Mouse (Mus musculus) gastrocnemius, adult 18-20 months (tissue): ENCODE measurements around the gene Rgl2. TPM values are rescaled to one million over a fixed set of nuclear protein-coding genes. Genes with fewer than 3 reads are reported as not detected.

Source experiments
- DNase-seq: peaks from one replicate; pipeline ENCODE4 v3.0.0; 2021; ENCODE audit warnings: low spot score
- total RNA-seq, 2 experiments: library from RNA; stranded (reverse); gene quantifications; 2 replicates each; pipeline ENCODE4 v1.2.3; 2021

Rgl2 gene
- total RNA-seq, 2 experiments from 2014 or later = 26.4 to 31.9 TPM

- no peak for DNase-seq
Measured at GRCm38 (mm10) chr17:33908331-33909076, 20.8 kb upstream of the Rgl2 start.

- peak; percentile 98 for DNase-seq
Measured at GRCm38 (mm10) chr17:33909077-33909868, 20.1 kb upstream of the Rgl2 start, which contains the start of gene Daxx. Gene Daxx (plus strand): TSS chr17:33909414.

GRCm38 (mm10) chr17:33909869-33910250 lies 19.5 kb upstream of the Rgl2 start:
- DNase-seq = no peak

GRCm38 (mm10) chr17:33910346-33911051 lies 18.8 kb upstream of the Rgl2 start:
- DNase-seq = no peak

GRCm38 (mm10) chr17:33911052-33911812 lies 18.1 kb upstream of the Rgl2 start:
- DNase-seq = no peak

- no peak for DNase-seq
Measured at GRCm38 (mm10) chr17:33911813-33912414, 17.4 kb upstream of the Rgl2 start.

- no peak for DNase-seq
Measured at GRCm38 (mm10) chr17:33913264-33913663, 16.1 kb upstream of the Rgl2 start.

- no peak for DNase-seq
Measured at GRCm38 (mm10) chr17:33913905-33914304, 15.4 kb upstream of the Rgl2 start.

GRCm38 (mm10) chr17:33914969-33915391 lies 14.4 kb upstream of the Rgl2 start:
- DNase-seq = no peak

GRCm38 (mm10) chr17:33915671-33916250 lies 13.6 kb upstream of the Rgl2 start, which contains the start of the genes Tapbp and Zbtb22:
Gene Tapbp (plus strand): TSS chr17:33915899.
Gene Zbtb22 (plus strand): TSS chr17:33915904.
- peak; percentile 97 for DNase-seq

GRCm38 (mm10) chr17:33916294-33916693 lies 13.0 kb upstream of the Rgl2 start:
- peak; percentile 49 for DNase-seq

- no peak for DNase-seq
Measured at GRCm38 (mm10) chr17:33916847-33917655, 12.3 kb upstream of the Rgl2 start.

GRCm38 (mm10) chr17:33917656-33918292 lies 11.6 kb upstream of the Rgl2 start:
- no peak for DNase-seq

- peak; percentile 55 for DNase-seq
Measured at GRCm38 (mm10) chr17:33918293-33919203, 10.8 kb upstream of the Rgl2 start.

GRCm38 (mm10) chr17:33919351-33920281 lies 9.7 kb upstream of the Rgl2 start:
- DNase-seq = peak; percentile 84

GRCm38 (mm10) chr17:33920282-33921097 lies 8.9 kb upstream of the Rgl2 start:
- peak; percentile 84 for DNase-seq
